ENCODE assay signal across 22 mouse cellular contexts in genomic region chr10:86077272-86077671, GRCm38 (mm10).
"Had no signal": no experiment of that assay in that cellular context is flagged by ENCODE, and none has a peak within 500 bp of the region (broad histone marks: within the 10 kb centered on the region; RNA-seq: fewer than 3 reads in every experiment).

No protein-coding gene starts in this region.

- H3K36me3 ChIP-seq: heart, embryonic 10.5 days; heart, embryonic 13.5 days; heart, embryonic 15.5 days; limb, embryonic 13.5 days; limb, embryonic 15.5 days; liver, embryonic 12.5 days had no signal

- H3K9ac ChIP-seq: heart, embryonic 13.5 days; heart, embryonic 15.5 days; hindbrain, embryonic 14.5 days; limb, embryonic 13.5 days; limb, embryonic 15.5 days; liver, embryonic 12.5 days; liver, embryonic 14.5 days had no signal

- H3K27ac ChIP-seq: heart, embryonic 10.5 days; heart, embryonic 13.5 days; heart, embryonic 15.5 days; hindbrain, embryonic 14.5 days; limb, embryonic 13.5 days; limb, embryonic 15.5 days; liver, embryonic 12.5 days; liver, embryonic 14.5 days had no signal

- H3K9me3 ChIP-seq: heart, embryonic 10.5 days; heart, embryonic 15.5 days; limb, embryonic 15.5 days; liver, embryonic 12.5 days had no signal

- DNase-seq: gastrocnemius, postnatal 14 days; gastrocnemius, postnatal 36 days; heart, adult 18-20 months; heart, postnatal 14 days; heart, postnatal 36 days; kidney, adult 11 months; kidney, adult 2 months; kidney, postnatal 14 days; kidney, postnatal 36 days; layer of hippocampus, adult 9-11 months; layer of hippocampus, postnatal 36 days; left cerebral cortex, postnatal 4 days had no signal

- H3K4me3 ChIP-seq: heart, embryonic 10.5 days; heart, embryonic 13.5 days; heart, embryonic 15.5 days; limb, embryonic 13.5 days; limb, embryonic 15.5 days; liver, embryonic 12.5 days had no signal

- H3K4me1 ChIP-seq: heart, embryonic 10.5 days; heart, embryonic 13.5 days; heart, embryonic 15.5 days; limb, embryonic 13.5 days; limb, embryonic 15.5 days; liver, embryonic 12.5 days had no signal

- ATAC-seq: hindbrain, embryonic 16.5 days; intestine, embryonic 16.5 days; liver, embryonic 12.5 days had no signal

- H3K4me2 ChIP-seq: heart, embryonic 13.5 days; heart, embryonic 15.5 days; hindbrain, embryonic 14.5 days; limb, embryonic 13.5 days; limb, embryonic 15.5 days; liver, embryonic 12.5 days had no signal

- H3K27me3 ChIP-seq: heart, embryonic 13.5 days; heart, embryonic 15.5 days; limb, embryonic 13.5 days; limb, embryonic 15.5 days; liver, embryonic 12.5 days had no signal
